Mouse (Mus musculus): ENCODE measurements around the gene Msln. TPM values are rescaled to one million over a fixed set of nuclear protein-coding genes. Genes with fewer than 3 reads are reported as not detected.

Msln gene
- polyA plus RNA-seq, 1 experiment from 2014 or later = 0.75 TPM

GRCm38 (mm10) chr17:25762591-25762990 is 8.4 kb upstream of the Msln start:
- 34% methylated on average over 3 of the region's 3 CpGs for WGBS
- H3K4me3 ChIP-seq = no peak overlapping the region
- no peak for ATAC-seq (ENCODE audit: low FRiP score)
- 0 out of 2 replicates have a peak, but pooled peaks cover 2% of the 10 kb centered on the region for H3K4me1 ChIP-seq
- H3K9ac ChIP-seq = no peak overlapping the region
- no peak overlapping the region for H3K4me2 ChIP-seq (replicated peaks)
- no peak overlapping the region for H3K27ac ChIP-seq
- no peaks in the 10 kb centered on the region for H3K36me3 ChIP-seq
- no peaks in the 10 kb centered on the region for H3K9me3 ChIP-seq (replicated peaks)
- H3K27me3 ChIP-seq = peaks cover 12% of the 10 kb centered on the region; the same call in 1 of the 2 replicates

GRCm38 (mm10) chr17:25761561-25761970 is 7.4 kb upstream of the Msln start:
- H3K36me3 ChIP-seq = no peaks in the 10 kb centered on the region
- no peak for ATAC-seq (ENCODE audit: low FRiP score)
- WGBS = 39% methylated on average over 4 of the region's 4 CpGs
- H3K4me3 ChIP-seq = no peak overlapping the region
- H3K9ac ChIP-seq = peak overlapping the region; percentile 27; the same call in 1 of the 2 replicates
- H3K4me2 ChIP-seq (replicated peaks) = no peak overlapping the region
- no peaks in the 10 kb centered on the region for H3K9me3 ChIP-seq (replicated peaks)
- H3K27ac ChIP-seq = no peak overlapping the region
- H3K27me3 ChIP-seq = 0 out of 2 replicates have a peak, but pooled peaks cover 7% of the 10 kb centered on the region
- 0 out of 2 replicates have a peak, but pooled peaks cover 2% of the 10 kb centered on the region for H3K4me1 ChIP-seq

GRCm38 (mm10) chr17:25760148-25760547 is 6.0 kb upstream of the Msln start:
- WGBS = 80% methylated on average over 8 of the region's 8 CpGs
- 0 out of 2 replicates have a peak, but pooled peaks cover 9% of the 10 kb centered on the region for H3K27me3 ChIP-seq
- H3K9ac ChIP-seq = no peak overlapping the region
- H3K9me3 ChIP-seq (replicated peaks) = no peaks in the 10 kb centered on the region
- no peak for ATAC-seq (ENCODE audit: low FRiP score)
- H3K27ac ChIP-seq = no peak overlapping the region
- no peaks in the 10 kb centered on the region for H3K36me3 ChIP-seq
- no peak overlapping the region for H3K4me3 ChIP-seq
- H3K4me1 ChIP-seq = no peaks in the 10 kb centered on the region
- no peak overlapping the region for H3K4me2 ChIP-seq (replicated peaks)

GRCm38 (mm10) chr17:25757691-25758090 is 3.5 kb upstream of the Msln start:
- H3K4me2 ChIP-seq (replicated peaks) = no peak overlapping the region
- no peak for ATAC-seq (ENCODE audit: low FRiP score)
- no peak overlapping the region for H3K9ac ChIP-seq
- 72% methylated on average over 3 of the region's 3 CpGs for WGBS
- H3K9me3 ChIP-seq (replicated peaks) = no peaks in the 10 kb centered on the region
- no peaks in the 10 kb centered on the region for H3K36me3 ChIP-seq
- H3K4me3 ChIP-seq = no peak overlapping the region
- H3K4me1 ChIP-seq = no peaks in the 10 kb centered on the region
- no peak overlapping the region for H3K27ac ChIP-seq
- 0 out of 2 replicates have a peak, but pooled peaks cover 9% of the 10 kb centered on the region for H3K27me3 ChIP-seq

GRCm38 (mm10) chr17:25756378-25757242 is 2.4 kb upstream of the Msln start:
- H3K4me2 ChIP-seq (replicated peaks) = no peak overlapping the region
- H3K36me3 ChIP-seq = no peaks in the 10 kb centered on the region
- H3K9me3 ChIP-seq (replicated peaks) = no peaks in the 10 kb centered on the region
- no peak overlapping the region for H3K4me3 ChIP-seq
- H3K4me1 ChIP-seq = peaks cover 3% of the 10 kb centered on the region; the same call in 1 of the 2 replicates
- no peak overlapping the region for H3K27ac ChIP-seq
- H3K27me3 ChIP-seq = 0 out of 2 replicates have a peak, but pooled peaks cover 9% of the 10 kb centered on the region
- 84% methylated on average over 9 of the region's 9 CpGs for WGBS
- no peak overlapping the region for H3K9ac ChIP-seq
- ATAC-seq (ENCODE audit: low FRiP score) = no peak

GRCm38 (mm10) chr17:25755627-25756377 is 1.6 kb upstream of the Msln start:
- 51% methylated on average over 4 of the region's 4 CpGs for WGBS
- Histone ChIP-seq H3K9ac (no peak overlapping the region), H3K4me2 (replicated peaks) (no peak overlapping the region), H3K4me3 (no peak overlapping the region), H3K4me1 (peaks cover 6% of the 10 kb centered on the region; the same call in 1 of the 2 replicates), H3K36me3 (no peaks in the 10 kb centered on the region), H3K27ac (no peak overlapping the region), H3K9me3 (replicated peaks) (no peaks in the 10 kb centered on the region), H3K27me3 (0 out of 2 replicates have a peak, but pooled peaks cover 9% of the 10 kb centered on the region)
- ATAC-seq (ENCODE audit: low FRiP score) = no peak

GRCm38 (mm10) chr17:25755086-25755485 is 908 bp upstream of the Msln start:
- no peak overlapping the region for H3K27ac ChIP-seq

GRCm38 (mm10) chr17:25751446-25751845 is 2.7 kb downstream of the Msln start:
- no peak overlapping the region for H3K4me3 ChIP-seq
- H3K27me3 ChIP-seq = 0 out of 2 replicates have a peak, but pooled peaks cover 1% of the 10 kb centered on the region
- H3K9ac ChIP-seq = 0 out of 2 replicates have a peak overlapping the region, but pooled peaks have one; percentile 13
- H3K4me2 ChIP-seq (replicated peaks) = no peak overlapping the region
- H3K4me1 ChIP-seq = peaks cover 6% of the 10 kb centered on the region; the same call in 1 of the 2 replicates
- no peak overlapping the region for H3K27ac ChIP-seq
- no peaks in the 10 kb centered on the region for H3K9me3 ChIP-seq (replicated peaks)
- 73% methylated on average over 5 of the region's 5 CpGs for WGBS
- no peaks in the 10 kb centered on the region for H3K36me3 ChIP-seq
- ATAC-seq (ENCODE audit: low FRiP score) = no peak

More at GRCm38 (mm10) chr17:25755086-25755485, 908 bp upstream of the Msln start:
- H3K9ac ChIP-seq = no peak overlapping the region
- H3K4me3 ChIP-seq = no peak overlapping the region
- 84% methylated on average over 4 of the region's 4 CpGs for WGBS
- no peaks in the 10 kb centered on the region for H3K36me3 ChIP-seq
- ATAC-seq (ENCODE audit: low FRiP score) = no peak
- H3K4me2 ChIP-seq (replicated peaks) = no peak overlapping the region
- no peaks in the 10 kb centered on the region for H3K9me3 ChIP-seq (replicated peaks)
- peaks cover 6% of the 10 kb centered on the region; the same call in 1 of the 2 replicates for H3K4me1 ChIP-seq
- H3K27me3 ChIP-seq = 0 out of 2 replicates have a peak, but pooled peaks cover 9% of the 10 kb centered on the region

GRCm38 (mm10) chr17:25749314-25749713 is 4.9 kb downstream of the Msln start:
- Histone ChIP-seq H3K4me1 (peaks cover 6% of the 10 kb centered on the region; the same call in 1 of the 2 replicates), H3K4me2 (replicated peaks) (no peak overlapping the region), H3K27me3 (peaks cover 3% of the 10 kb centered on the region; the same call in 1 of the 2 replicates), H3K9me3 (replicated peaks) (no peaks in the 10 kb centered on the region), H3K4me3 (no peak overlapping the region), H3K27ac (no peak overlapping the region), H3K36me3 (no peaks in the 10 kb centered on the region), H3K9ac (no peak overlapping the region)
- ATAC-seq (ENCODE audit: low FRiP score) = no peak
- 88% methylated on average over 6 of the region's 6 CpGs for WGBS

- ATAC-seq (ENCODE audit: low FRiP score) = no peak
- H3K4me3 ChIP-seq = no peak overlapping the region
- no peaks in the 10 kb centered on the region for H3K36me3 ChIP-seq
- peaks cover 6% of the 10 kb centered on the region; the same call in 1 of the 2 replicates for H3K4me1 ChIP-seq
- H3K27ac ChIP-seq = no peak overlapping the region
- H3K4me2 ChIP-seq (replicated peaks) = no peak overlapping the region
- WGBS = 90% methylated on average over 4 of the region's 4 CpGs
- peaks cover 3% of the 10 kb centered on the region; the same call in 1 of the 2 replicates for H3K27me3 ChIP-seq
- no peaks in the 10 kb centered on the region for H3K9me3 ChIP-seq (replicated peaks)
- H3K9ac ChIP-seq = no peak overlapping the region
Measured at GRCm38 (mm10) chr17:25748238-25748637, 5.9 kb downstream of the Msln start.

GRCm38 (mm10) chr17:25744311-25744710 is 9.9 kb downstream of the Msln start:
- no peak for ATAC-seq (ENCODE audit: low FRiP score)
- Histone ChIP-seq H3K9ac (no peak overlapping the region), H3K4me1 (no peaks in the 10 kb centered on the region), H3K4me2 (replicated peaks) (no peak overlapping the region), H3K27me3 (peaks cover 3% of the 10 kb centered on the region; the same call in 1 of the 2 replicates), H3K4me3 (no peak overlapping the region), H3K27ac (no peak overlapping the region), H3K9me3 (replicated peaks) (no peaks in the 10 kb centered on the region), H3K36me3 (no peaks in the 10 kb centered on the region)
- WGBS = 79% methylated on average over 10 of the region's 10 CpGs

GRCm38 (mm10) chr17:25743831-25744230 is 10.3 kb downstream of the Msln start:
- H3K4me3 ChIP-seq = no peak overlapping the region
- no peak overlapping the region for H3K27ac ChIP-seq
- 89% methylated on average over 9 of the region's 9 CpGs for WGBS
- no peaks in the 10 kb centered on the region for H3K36me3 ChIP-seq
- H3K4me1 ChIP-seq = no peaks in the 10 kb centered on the region
- peaks cover 3% of the 10 kb centered on the region; the same call in 1 of the 2 replicates for H3K27me3 ChIP-seq
- H3K4me2 ChIP-seq (replicated peaks) = no peak overlapping the region
- no peak for ATAC-seq (ENCODE audit: low FRiP score)
- no peak overlapping the region for H3K9ac ChIP-seq
- no peaks in the 10 kb centered on the region for H3K9me3 ChIP-seq (replicated peaks)
